9 mouse cellular contexts compared by ENCODE assay signal in genomic region chr10:14046935-14047334, GRCm38 (mm10).
DNase-seq lines count a peak whose midpoint lies in the region; ATAC-seq and TF ChIP-seq lines count a peak whose summit lies in the region.
"Had no signal": no experiment of that assay in that cellular context is flagged by ENCODE, and none has a peak within 500 bp of the region (broad histone marks: within the 10 kb centered on the region; RNA-seq: fewer than 3 reads in every experiment).

No protein-coding gene starts in this region.

- H3K4me3 ChIP-seq in cerebellum, adult 2 months (replicated peaks; ENCODE audit: insufficient read depth, low read depth, low read length) = no peak overlapping the region
- no peak overlapping the region for H3K4me3 ChIP-seq in small intestine, adult 2 months (ENCODE audit: low read depth, low read length)
- no peak overlapping the region for H3K4me3 ChIP-seq in hindbrain, embryonic 12.5 days
- H3K4me3 ChIP-seq: limb, embryonic 13.5 days had no signal

- H3K27ac ChIP-seq in cerebellum, adult 2 months (ENCODE audit: insufficient read depth, low read length) = no peak overlapping the region; the same call in 1 of the 2 replicates
- no peak overlapping the region for H3K27ac ChIP-seq in small intestine, adult 2 months (ENCODE audit: insufficient read depth, low read depth, low read length)
- no peak overlapping the region for H3K27ac ChIP-seq in hindbrain, embryonic 12.5 days
- H3K27ac ChIP-seq: limb, embryonic 13.5 days had no signal

- 76% methylated on average over 2 of the region's 2 CpGs for WGBS in cerebellum, adult 2 months
- WGBS in small intestine, adult 2 months = 78% methylated on average over 2 of the region's 2 CpGs
- WGBS in hindbrain, embryonic 12.5 days = 74% methylated on average over 2 of the region's 2 CpGs

- ATAC-seq in cerebellum, adult (ENCODE audit: insufficient number of reproducible peaks, low FRiP score, low TSS enrichment) = no peak
- no peak for ATAC-seq in hindbrain, embryonic 12.5 days (ENCODE audit: low FRiP score)

- H3K27me3 ChIP-seq in cerebellum, adult 2 months (ENCODE audit: control insufficient read depth, insufficient read depth, low read length) = no peaks in the 10 kb centered on the region
- no peaks in the 10 kb centered on the region for H3K27me3 ChIP-seq in small intestine, adult 2 months (ENCODE audit: control insufficient read depth, insufficient read depth, low read length)
- no peaks in the 10 kb centered on the region for H3K27me3 ChIP-seq in hindbrain, embryonic 12.5 days

- H3K9me3 ChIP-seq in hindbrain, embryonic 12.5 days (replicated peaks) = no peaks in the 10 kb centered on the region
- H3K9me3 ChIP-seq: limb, embryonic 13.5 days had no signal

- peak in 1 of 2 experiments; percentile 39 for DNase-seq in cerebellum, adult 2 months
- DNase-seq in layer of hippocampus, postnatal 10 days (ENCODE audit: low spot score in 2 of 2) = peak; percentile 37 to 44
- no peak for DNase-seq in layer of hippocampus, postnatal 36 days
- peak; percentile 68 for DNase-seq in R1 (ENCODE audit: low read depth, low spot score)
- no peak for DNase-seq in layer of hippocampus, adult 9-11 months

- no peak for TF ChIP-seq POLR2A in cerebellum, adult 2 months (IDR thresholded peaks at IDR 0.05; ENCODE audit: borderline replicate concordance, insufficient read depth, low read length)
- no peak for TF ChIP-seq POLR2A in small intestine, adult 2 months (IDR thresholded peaks at IDR 0.05; ENCODE audit: low read depth, low read length)

- no peak overlapping the region for H3K4me2 ChIP-seq in hindbrain, embryonic 12.5 days (replicated peaks)
- H3K4me2 ChIP-seq: limb, embryonic 13.5 days had no signal

- peaks cover 40% of the 10 kb centered on the region for H3K4me1 ChIP-seq in cerebellum, adult 2 months (ENCODE audit: control insufficient read depth, insufficient read depth, low read length)
- H3K4me1 ChIP-seq in small intestine, adult 2 months (ENCODE audit: control insufficient read depth, insufficient read depth, insufficient read length, low read length) = peaks cover 12% of the 10 kb centered on the region; the same call in 1 of the 2 replicates
- peaks cover 28% of the 10 kb centered on the region for H3K4me1 ChIP-seq in hindbrain, embryonic 12.5 days

- no peak overlapping the region for H3K9ac ChIP-seq in hindbrain, embryonic 12.5 days
- H3K9ac ChIP-seq: limb, embryonic 13.5 days had no signal

- no peaks in the 10 kb centered on the region for H3K36me3 ChIP-seq in small intestine, adult 2 months (ENCODE audit: control insufficient read depth, insufficient read depth, low read length)
- no peaks in the 10 kb centered on the region for H3K36me3 ChIP-seq in hindbrain, embryonic 12.5 days
- H3K36me3 ChIP-seq: limb, embryonic 13.5 days had no signal

- peak; percentile 48; the same call in 1 of the 2 replicates for TF ChIP-seq CTCF in cerebellum, adult 2 months (IDR thresholded peaks at IDR 0.05; ENCODE audit: borderline replicate concordance, insufficient read depth, low read depth, low read length)
- peak; percentile 38; the same call in 1 of the 2 replicates for TF ChIP-seq CTCF in small intestine, adult 2 months (IDR thresholded peaks at IDR 0.05; ENCODE audit: extremely low read depth, insufficient read length, insufficient replicate concordance, low read depth, low read length)

Comparison
In these comparisons a context has a peak if more than half of its experiments do, and no peak if none do; other contexts are left out.
1. DNase-seq: peak in layer of hippocampus, postnatal 10 days (2 of 2) and R1 (single experiment); none in layer of hippocampus, postnatal 36 days (0 of 2) and layer of hippocampus, adult 9-11 months (single experiment).